Mouse (Mus musculus): ENCODE measurements around the gene Rrp9.

Rrp9 gene

GRCm38 (mm10) chr9:106519433-106519832 lies 43.7 kb downstream of the Rrp9 start:
- no peak for DNase-seq (ENCODE audit: low spot score in 2 of 2)

GRCm38 (mm10) chr9:106519909-106520308 lies 44.1 kb downstream of the Rrp9 start:
- no peak for DNase-seq (ENCODE audit: low spot score in 2 of 2)

- no peak for DNase-seq (ENCODE audit: low spot score in 2 of 2)
Measured at GRCm38 (mm10) chr9:106531833-106532232, 56.1 kb downstream of the Rrp9 start.

- no peak for DNase-seq (ENCODE audit: low spot score in 2 of 2)
Measured at GRCm38 (mm10) chr9:106534296-106534695, 58.5 kb downstream of the Rrp9 start.

GRCm38 (mm10) chr9:106534975-106535374 lies 59.2 kb downstream of the Rrp9 start:
- no peak for DNase-seq (ENCODE audit: low spot score in 2 of 2)
